Mouse (Mus musculus) gastrocnemius, adult 8-10 months (tissue): Measurements from ENCODE around the gene Gigyf1. TPM values are rescaled to one million over a fixed set of nuclear protein-coding genes. Genes with fewer than 3 reads are reported as not detected.

Experiments
- DNase-seq, 2 experiments: peaks; one replicate each; pipeline ENCODE4 v3.0.0; 2022; ENCODE audit warnings: low spot score in 2 of 2
- microRNA-seq: library from miRNA; unstranded; fragments of <30 nt; microRNA quantifications from one replicate; pipeline ENCODE4 v1.2.0, GENCODE M21; 2022
- total RNA-seq, 4 experiments: library from RNA; stranded (reverse); gene quantifications; 2 replicates each; pipeline ENCODE4 v1.2.4; 2022

Gigyf1 gene
- total RNA-seq, 4 experiments from 2014 or later: 21.2 to 25.5 (median 22.6) TPM

DNA sequence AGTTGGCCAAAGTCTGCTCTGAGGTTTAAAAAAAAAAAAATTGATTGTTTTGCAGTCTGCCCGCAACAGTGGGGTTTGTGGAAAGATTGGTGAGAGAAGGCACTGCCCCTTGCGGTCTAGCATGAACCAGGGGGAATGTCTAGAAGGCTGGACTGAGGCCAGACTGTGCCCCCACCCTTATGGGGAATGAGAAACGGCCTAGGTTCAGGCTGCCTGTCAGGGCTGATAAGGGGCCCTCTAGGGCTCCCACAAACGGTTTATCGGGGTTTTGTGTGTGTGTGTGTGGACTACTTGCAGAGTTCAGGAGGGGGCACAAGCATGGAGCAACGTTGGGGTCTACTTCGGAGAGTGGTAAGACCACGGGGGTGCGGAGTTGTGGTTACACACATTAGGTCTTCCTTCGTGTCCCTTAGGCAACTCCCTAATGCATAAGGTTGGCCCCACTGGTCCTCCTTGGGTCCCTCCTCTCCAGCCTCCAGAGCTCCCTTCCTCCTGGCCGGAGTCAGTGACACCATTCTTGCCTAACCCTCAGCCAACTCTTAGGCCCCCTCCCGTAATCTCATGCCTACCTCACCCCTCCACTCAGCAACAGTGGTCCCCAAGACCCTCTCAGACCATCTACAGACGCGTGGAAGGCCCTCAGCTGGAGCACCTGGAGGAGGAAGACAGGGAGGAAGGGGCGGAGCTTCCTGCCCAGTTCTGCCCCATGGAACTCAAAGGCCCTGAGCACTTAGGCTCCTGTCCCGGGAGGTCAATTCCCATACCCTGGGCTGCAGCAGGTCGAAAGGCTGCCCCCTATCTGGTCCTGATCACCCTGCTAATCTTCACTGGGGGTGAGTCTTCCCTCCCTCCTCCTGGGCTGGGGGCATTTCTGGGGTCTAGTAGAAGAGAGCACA, 52.6 kb downstream of the Gigyf1 start:
- no peak for DNase-seq

DNA sequence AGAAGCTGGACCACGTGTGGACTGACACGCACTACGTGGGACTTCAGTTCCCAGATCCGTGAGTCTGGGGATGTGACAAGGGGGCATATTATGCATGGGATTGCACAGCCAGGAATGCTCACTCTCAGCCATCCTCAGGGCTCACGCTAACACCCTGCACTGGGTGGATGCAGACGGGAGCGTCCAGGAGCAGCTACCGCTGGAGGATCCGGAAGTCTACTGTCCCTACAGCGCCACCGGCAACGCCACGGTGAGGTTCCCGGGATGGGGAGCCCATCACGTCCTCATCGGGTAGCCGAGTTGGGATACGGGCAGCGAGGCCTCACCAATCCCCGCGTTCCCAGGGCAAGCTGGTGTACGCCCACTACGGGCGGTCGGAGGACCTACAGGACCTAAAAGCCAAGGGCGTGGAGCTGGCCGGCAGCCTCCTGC, 56.1 kb downstream of the Gigyf1 start:
- no peak for DNase-seq

Small RNA genes lying within 50 kb of the gene (microRNA-seq; reads per million reads assigned to microRNA genes)
- not detected for gene Mir6418

Other genes with a start within 250 kb of the Gigyf1 start
- 10 to 100 TPM; 15.8 to 27.7 (median 20.1) TPM for gene Ache, start 231.0 kb upstream of the Gigyf1 start, total RNA-seq
- gene Ufsp1, start 223.9 kb upstream of the Gigyf1 start, total RNA-seq: 10 to 100 TPM; 14.6 to 22.7 (median 19.1) TPM
- gene Srrt, start 210.9 kb upstream of the Gigyf1 start, total RNA-seq: 10 to 100 TPM; 30.0 to 37.2 (median 34.0) TPM
- 1 to 10 TPM; 1.4 to 3.9 (median 2.1) TPM for gene Trip6, start 204.1 kb upstream of the Gigyf1 start, total RNA-seq
- 1 to 10 TPM; 1.7 to 3.6 (median 1.9) TPM for gene Slc12a9, start 185.0 kb upstream of the Gigyf1 start, total RNA-seq
- 10 to 100 TPM in 1 of 4 experiments, 1 to 10 TPM in 3; 6.9 to 10.7 (median 8.6) TPM for gene Ephb4, start 168.4 kb upstream of the Gigyf1 start, total RNA-seq
- under 1 TPM in 2 of 4 experiments, not detected in 2; 0.02 to 0.54 TPM for gene Zan, start 41.5 kb upstream of the Gigyf1 start, total RNA-seq
- gene Pop7, start 16.0 kb upstream of the Gigyf1 start, total RNA-seq: 10 to 100 TPM; 10.5 to 11.7 (median 11.2) TPM
- gene Epo, start 14.7 kb downstream of the Gigyf1 start, total RNA-seq: not detected
- gene Gnb2, start 15.0 kb downstream of the Gigyf1 start, total RNA-seq: 100 to 1,000 TPM; 118 to 137 (median 128) TPM
- not detected for gene Actl6b, start 35.0 kb downstream of the Gigyf1 start, total RNA-seq
- not detected for gene Tfr2, start 51.3 kb downstream of the Gigyf1 start, total RNA-seq
- gene Mospd3, start 82.5 kb downstream of the Gigyf1 start, total RNA-seq: 10 to 100 TPM; 10.1 to 13.6 (median 11.6) TPM
- 10 to 100 TPM; 16.2 to 35.4 (median 22.9) TPM for gene Pcolce, start 95.2 kb downstream of the Gigyf1 start, total RNA-seq
- gene Fbxo24, start 110.5 kb downstream of the Gigyf1 start, total RNA-seq: under 1 TPM in 2 of 4 experiments, not detected in 2; 0.20 to 0.29 TPM
- gene Lrch4, start 110.6 kb downstream of the Gigyf1 start, total RNA-seq: 10 to 100 TPM; 12.7 to 15.7 (median 14.6) TPM
- 1 to 10 TPM; 1.9 to 3.5 (median 2.5) TPM for gene Gm20605, start 110.6 kb downstream of the Gigyf1 start, total RNA-seq
- gene Sap25, start 122.8 kb downstream of the Gigyf1 start, total RNA-seq: 1 to 10 TPM in 2 of 4 experiments, under 1 TPM in 2; 0.75 to 1.8 (median 1.1) TPM
- under 1 TPM; 0.19 to 0.81 (median 0.25) TPM for gene Irs3, start 127.2 kb downstream of the Gigyf1 start, total RNA-seq
- gene Agfg2, start 166.2 kb downstream of the Gigyf1 start, total RNA-seq: 1 to 10 TPM; 2.4 to 4.4 (median 3.3) TPM
- under 1 TPM in 2 of 4 experiments, not detected in 2; 0.10 to 0.16 TPM for gene Nyap1, start 223.1 kb downstream of the Gigyf1 start, total RNA-seq
- 10 to 100 TPM; 39.6 to 68.9 (median 47.7) TPM for gene Tsc22d4, start 227.2 kb downstream of the Gigyf1 start, total RNA-seq